Mouse (Mus musculus): Measurements from ENCODE around the gene 9630041A04Rik.

- no peak for TF ChIP-seq CTCF (IDR thresholded peaks at IDR 0.05; ENCODE audit: borderline replicate concordance, insufficient read depth, low read length)
- no peak for TF ChIP-seq POLR2A (IDR thresholded peaks at IDR 0.05; ENCODE audit: low read depth, low read length)
Measured at GRCm38 (mm10) chr9:101950101-101950500, 88.5 kb downstream of the 9630041A04Rik start.
